Mouse (Mus musculus) MEL-GATA-1-ER (cell line): ENCODE measurements around the gene Tstd3.
"Not testable (repeated sequence)": the region's sequence is repeated elsewhere in the genome, so short reads cannot be mapped to it uniquely, and the experiment has no call there.

Experiments
- DNase-seq: peaks from one replicate; pipeline ENCODE4 v3.0.0-alpha.2; 2012; ENCODE audit warnings: low read depth; ENCODE audit errors: extremely low read depth

Gene Tstd3

GRCm38 (mm10) chr4:21755123-21755789 is 11.8 kb downstream of the Tstd3 start:
- peak; percentile 83 for DNase-seq

DNA sequence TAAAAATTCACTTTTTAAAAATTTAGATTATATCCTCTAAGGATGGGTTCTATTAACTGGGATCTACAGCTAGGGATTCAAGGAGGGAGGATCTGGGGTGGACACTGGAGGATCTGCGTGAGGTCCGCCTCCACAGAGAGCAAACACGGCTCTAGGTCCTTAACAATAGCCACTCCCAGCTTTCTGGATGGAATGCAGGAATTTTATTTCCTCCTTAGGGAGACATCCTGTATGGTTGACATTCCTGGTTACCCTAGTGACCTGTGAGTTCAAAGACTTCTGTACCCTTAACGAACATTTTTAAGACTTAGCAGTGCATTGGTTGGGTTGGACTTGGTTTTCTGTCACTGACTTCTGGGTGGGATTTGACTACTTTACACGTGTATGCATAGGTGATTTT is 21.3 kb downstream of the Tstd3 start:
- no peak for DNase-seq

DNA sequence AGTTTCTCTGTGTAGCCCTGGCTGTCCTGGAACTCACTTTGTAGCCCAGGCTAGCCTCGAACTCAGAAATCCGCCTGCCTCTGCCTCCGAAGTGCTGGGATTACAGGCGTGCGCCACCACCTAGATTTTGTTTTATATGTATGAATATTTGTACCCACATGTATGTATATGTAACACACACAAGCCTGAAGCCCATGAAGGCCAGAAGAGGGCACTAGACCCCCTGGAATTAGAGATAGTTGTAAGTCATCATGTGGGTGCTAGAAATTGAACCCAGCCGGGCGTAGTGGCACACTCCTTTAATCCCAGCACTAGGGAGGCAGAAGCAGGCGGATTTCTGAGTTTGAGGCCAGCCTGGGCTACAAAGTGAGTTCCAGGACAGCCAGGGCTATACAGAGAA is 22.9 kb downstream of the Tstd3 start:
- DNase-seq: not testable (repeated sequence)

- DNase-seq: no peak
Observed at GRCm38 (mm10) chr4:21739169-21739568, 27.8 kb downstream of the Tstd3 start.

- DNase-seq: peak; percentile 85
Observed at GRCm38 (mm10) chr4:21727615-21728165, 39.3 kb downstream of the Tstd3 start, which contains the start of gene Ccnc. TSS of gene Ccnc (plus strand) at chr4:21727701.

DNA sequence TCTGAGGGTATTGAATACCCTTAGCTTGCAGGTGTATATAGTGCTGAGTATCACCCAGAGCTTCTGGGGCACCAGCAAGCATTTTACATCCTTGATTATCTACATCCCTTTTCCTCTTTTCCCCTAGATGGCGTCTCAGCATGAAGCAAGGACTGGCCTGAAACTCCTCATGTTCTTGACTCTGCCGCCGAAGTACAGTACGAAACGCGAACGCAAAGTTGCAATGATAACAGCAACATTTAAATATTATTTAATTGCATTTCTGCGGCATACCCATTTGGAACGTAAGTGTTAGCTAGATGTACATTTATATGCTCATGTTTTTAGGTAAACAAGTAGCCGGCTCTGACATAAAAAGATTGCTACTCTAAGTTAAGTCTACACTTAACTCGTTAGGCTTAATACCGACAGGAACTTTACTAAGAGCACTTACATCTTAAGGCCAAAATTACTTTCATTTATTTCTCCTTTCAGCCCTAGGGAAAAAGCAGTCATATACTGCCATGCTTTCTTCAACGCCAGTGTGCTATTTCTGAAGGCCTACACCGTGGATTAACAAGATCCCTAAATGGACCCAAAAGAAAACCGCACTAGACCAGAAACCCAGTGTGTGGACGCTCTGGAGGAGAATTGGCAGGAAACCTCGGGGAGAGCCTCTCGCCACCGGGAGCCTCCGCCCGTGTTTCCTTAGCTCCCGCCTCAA is 39.9 kb downstream of the Tstd3 start:
- peak; percentile 71 for DNase-seq

- DNase-seq: no peak
Observed at GRCm38 (mm10) chr4:21722752-21723334, 44.2 kb downstream of the Tstd3 start.

DNA sequence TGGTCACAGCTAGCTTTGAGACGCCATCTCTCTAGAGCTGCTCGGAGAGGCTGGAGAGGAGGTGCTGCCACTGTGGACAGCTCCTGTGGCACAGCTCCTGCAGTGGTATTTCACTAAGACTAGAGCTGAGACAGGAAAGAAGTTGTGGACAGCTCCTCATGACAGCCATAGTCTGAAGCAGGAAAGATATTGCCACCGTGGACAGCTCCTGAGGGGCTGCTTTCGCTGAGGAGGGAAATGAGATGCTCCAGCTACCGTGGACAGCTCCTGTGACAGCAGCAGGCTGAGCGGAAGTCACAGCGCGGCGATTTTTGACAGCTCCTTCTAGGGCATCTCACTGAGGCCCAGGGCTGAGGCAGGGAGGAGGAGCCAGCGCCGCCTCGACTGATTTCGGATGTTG is 54.9 kb downstream of the Tstd3 start:
- peak; percentile 71 for DNase-seq
